Mouse (Mus musculus) thymus, adult 2 months (tissue): ENCODE measurements at regions not wholly inside any gene's neighbourhood (a gene's known extent, or its start where the extent isn't known, plus 50 kb on each side); places are given as distances from the start of the nearest gene placed in this dataset.
"Not testable (repeated sequence)": the region's sequence is repeated elsewhere in the genome, so short reads cannot be mapped to it uniquely, and the experiment has no call there.

Source experiments
- DNase-seq: peaks from one replicate; pipeline ENCODE4 v3.0.0; 2021
- H3K27ac ChIP-seq: fragments of 200-500 bp; 2 replicates; pipeline ENCODE4 v1.5.1; 2012; ENCODE audit warnings: low read length, control low read depth; ENCODE audit not compliant: control insufficient read depth, insufficient read depth
- H3K27me3 ChIP-seq: fragments of 200-500 bp; 2 replicates; pipeline ENCODE4 v1.6.1; 2012; ENCODE audit warnings: mild to moderate bottlenecking, low read length, moderate library complexity, mixed read lengths; ENCODE audit not compliant: control insufficient read depth, insufficient read depth
- H3K36me3 ChIP-seq: fragments of 200-500 bp; 2 replicates; pipeline ENCODE4 v1.6.1; 2012; ENCODE audit warnings: mild to moderate bottlenecking, low read length, moderate library complexity; ENCODE audit not compliant: control insufficient read depth, insufficient read depth
- H3K4me1 ChIP-seq: fragments of 200-500 bp; replicated peaks from 2 replicates; pipeline ENCODE4 v1.6.1; 2012; ENCODE audit warnings: low read length; ENCODE audit not compliant: control insufficient read depth, insufficient read depth
- H3K4me3 ChIP-seq: fragments of 200-500 bp; 2 replicates; pipeline ENCODE4 v1.5.1; 2012; ENCODE audit warnings: mild to moderate bottlenecking, low read length, control low read depth, moderate library complexity; ENCODE audit not compliant: control insufficient read depth, insufficient read depth
- CTCF ChIP-seq: fragments of 200-500 bp; IDR thresholded peaks from 2 replicates; pipeline ENCODE4 v1.5.1; 2012; ENCODE audit warnings: mild to moderate bottlenecking, control low read depth, low read length, moderate library complexity, borderline replicate concordance; ENCODE audit not compliant: control insufficient read depth, poor library complexity, insufficient read depth; ENCODE audit errors: extremely low read depth
- POLR2A ChIP-seq: fragments of 200-500 bp; IDR thresholded peaks from 2 replicates; pipeline ENCODE4 v1.6.1; 2012; ENCODE audit warnings: mild to moderate bottlenecking, low read length, control low read depth, moderate library complexity; ENCODE audit not compliant: control insufficient read depth, poor library complexity, insufficient read depth; ENCODE audit errors: extremely low read depth
- WGBS: fragments of 180-500 bp; shearing (Covaris S2); methylation state at CpG from one replicate; pipeline ENCODE4 v1.1.7; 2018; 5-methylcytosine and 5-hydroxymethylcytosine counted together

- 70% methylated on average over 2 of the region's 2 CpGs for WGBS
- H3K4me1 ChIP-seq, H3K27me3 ChIP-seq, H3K36me3 ChIP-seq, H3K27ac ChIP-seq, H3K4me3 ChIP-seq, DNase-seq: not testable (repeated sequence)
Observed at GRCm38 (mm10) chr8:93443631-93444030, 64.1 kb upstream of the Ces1h start.

- no peak for TF ChIP-seq POLR2A
- no peaks in the 10 kb centered on the region for H3K36me3 ChIP-seq
- DNase-seq = no peak
- H3K27me3 ChIP-seq = no peaks in the 10 kb centered on the region
- WGBS = 90% methylated on average over 3 of the region's 3 CpGs
- no peak overlapping the region for H3K4me3 ChIP-seq
- H3K4me1 ChIP-seq = no peaks in the 10 kb centered on the region
- no peak overlapping the region for H3K27ac ChIP-seq
Observed at GRCm38 (mm10) chr8:93441936-93442335, 62.4 kb upstream of the Ces1h start.

GRCm38 (mm10) chr8:93436586-93436985 lies 57.1 kb upstream of the Ces1h start:
- not testable (repeated sequence) for H3K27ac ChIP-seq, H3K36me3 ChIP-seq, H3K4me1 ChIP-seq, DNase-seq, H3K27me3 ChIP-seq, H3K4me3 ChIP-seq
- 84% methylated on average over 12 of the region's 12 CpGs for WGBS

- Histone ChIP-seq H3K4me3 (no peak overlapping the region), H3K27me3 (no peaks in the 10 kb centered on the region), H3K27ac (no peak overlapping the region), H3K36me3 (no peaks in the 10 kb centered on the region), H3K4me1 (no peaks in the 10 kb centered on the region)
- TF ChIP-seq POLR2A = no peak
- no peak for TF ChIP-seq CTCF
- 8% methylated on average over 3 of the region's 3 CpGs for WGBS
- DNase-seq = peak; percentile 3
Observed at GRCm38 (mm10) chr8:93430637-93431036, 51.1 kb upstream of the Ces1h start.
